Mouse (Mus musculus): ENCODE data around the gene Mb.
A peak's percentile ranks its signal among the peaks of the same experiment; 100 is the strongest.
"Not testable (repeated sequence)": the region's sequence is repeated elsewhere in the genome, so short reads cannot be mapped to it uniquely, and the experiment has no call there.

Mb gene

DNA sequence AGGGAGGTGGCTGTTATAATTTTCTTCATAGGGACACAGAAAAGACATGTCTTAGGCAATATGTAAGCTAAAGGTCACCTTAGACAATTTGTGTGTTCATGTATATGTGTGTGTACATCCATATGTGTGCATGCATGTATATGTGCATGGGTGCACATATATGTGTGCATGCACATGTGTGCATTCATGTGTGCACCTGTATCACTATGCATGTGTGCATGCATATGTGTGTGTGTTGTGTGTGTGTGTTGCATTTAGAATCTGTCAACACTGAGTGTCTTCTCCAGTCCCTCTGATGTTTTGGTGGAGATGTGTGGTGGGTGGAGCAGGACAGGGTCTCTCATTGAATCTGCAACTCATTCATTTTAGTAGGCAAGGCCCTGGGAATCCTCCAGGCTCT is 12.3 kb upstream of the Mb start:
- DNase-seq (ENCODE audit: low spot score) = no peak

DNA sequence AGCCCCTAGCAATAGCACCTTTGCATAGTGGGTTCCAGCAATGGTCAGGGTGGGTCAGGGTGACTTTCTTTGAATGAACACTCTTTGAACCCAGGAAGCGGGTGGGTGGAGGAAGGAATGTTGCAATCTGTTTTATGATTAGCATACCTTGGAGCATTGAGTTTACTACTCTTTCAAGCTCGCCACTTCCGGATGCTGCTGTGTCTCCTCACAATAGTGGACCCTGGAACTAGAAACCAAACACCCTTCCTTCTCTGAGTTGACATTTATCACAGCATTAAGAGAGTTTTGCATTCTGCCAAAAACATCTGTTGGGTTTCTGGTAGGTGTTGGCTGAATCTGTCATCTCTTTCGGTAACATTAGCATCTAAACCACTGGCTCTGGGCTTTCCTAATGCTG is 8.9 kb upstream of the Mb start:
- not testable (repeated sequence) for DNase-seq (ENCODE audit: low spot score)

DNA sequence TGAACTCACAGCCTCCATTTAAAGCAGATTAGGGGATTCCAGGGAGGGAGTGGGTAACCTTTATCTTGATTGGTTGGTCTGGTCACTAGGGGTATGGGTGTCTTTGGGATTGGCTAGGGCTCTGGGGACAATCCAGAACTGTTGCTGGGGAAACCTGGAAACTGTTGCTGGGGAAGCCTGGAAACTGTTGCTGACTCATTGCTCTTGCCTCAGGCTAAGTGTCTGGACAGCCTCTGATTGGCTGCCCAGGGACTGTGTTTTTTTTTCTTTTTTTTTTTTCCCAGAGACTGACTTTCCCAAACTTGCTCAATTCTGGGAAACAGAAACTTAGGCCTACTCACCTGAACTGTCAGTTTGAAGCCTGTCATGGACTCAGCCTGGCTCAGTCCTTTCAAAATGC is 8.1 kb upstream of the Mb start:
- no peak for DNase-seq (ENCODE audit: low spot score)

DNA sequence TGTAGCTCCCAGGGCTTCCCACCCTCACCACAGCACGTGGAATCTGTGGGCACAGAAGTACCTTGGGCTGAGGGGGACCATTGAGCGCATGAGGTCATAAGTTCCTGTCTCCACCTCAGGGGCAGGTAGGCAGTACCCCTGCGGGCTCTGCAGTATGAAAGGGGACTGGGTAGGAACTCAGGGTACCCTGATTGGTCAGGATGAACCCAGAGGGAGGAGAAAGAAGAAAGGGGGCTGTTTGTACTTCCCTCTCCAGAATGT is 6.3 kb upstream of the Mb start:
- DNase-seq (ENCODE audit: low spot score) = no peak

DNA sequence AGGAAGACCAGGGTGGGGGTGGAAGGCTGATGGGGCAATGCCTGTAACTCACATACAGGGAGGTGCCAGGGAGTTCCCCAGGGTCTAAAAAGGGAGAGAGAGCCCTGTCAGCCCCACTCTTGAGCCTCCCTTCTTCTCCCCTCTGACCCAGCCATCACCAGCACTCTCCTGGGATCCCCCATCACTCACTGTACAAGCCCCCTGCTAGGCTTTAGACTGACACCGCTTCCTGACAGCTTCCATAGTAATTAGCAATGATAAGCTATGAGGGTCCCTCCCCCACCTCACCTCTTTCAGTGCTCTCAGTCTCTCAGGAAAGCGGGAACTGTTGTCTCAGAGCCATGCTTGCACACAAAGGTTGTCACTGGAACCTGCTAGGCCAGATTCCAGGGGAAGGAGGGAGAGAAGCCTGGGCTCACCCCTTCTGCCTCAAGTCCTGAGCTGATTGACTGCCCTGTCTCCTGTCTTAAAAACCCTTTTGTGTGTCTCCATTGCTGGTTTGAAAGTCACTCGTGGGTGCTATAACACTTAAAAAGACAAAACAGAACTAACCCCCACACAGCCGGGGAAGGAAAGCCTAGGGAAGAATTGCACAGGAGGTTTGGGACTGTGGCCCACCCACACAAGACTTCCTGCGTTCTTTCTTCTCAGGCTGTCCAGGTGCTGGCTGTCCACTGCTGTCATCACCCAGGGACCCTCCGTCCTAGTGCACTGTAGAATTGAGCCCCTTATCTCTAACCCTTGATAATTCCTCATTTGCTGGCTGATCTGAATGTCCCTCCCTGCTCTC is 5.7 kb upstream of the Mb start:
- DNase-seq (ENCODE audit: low spot score) = no peak

DNA sequence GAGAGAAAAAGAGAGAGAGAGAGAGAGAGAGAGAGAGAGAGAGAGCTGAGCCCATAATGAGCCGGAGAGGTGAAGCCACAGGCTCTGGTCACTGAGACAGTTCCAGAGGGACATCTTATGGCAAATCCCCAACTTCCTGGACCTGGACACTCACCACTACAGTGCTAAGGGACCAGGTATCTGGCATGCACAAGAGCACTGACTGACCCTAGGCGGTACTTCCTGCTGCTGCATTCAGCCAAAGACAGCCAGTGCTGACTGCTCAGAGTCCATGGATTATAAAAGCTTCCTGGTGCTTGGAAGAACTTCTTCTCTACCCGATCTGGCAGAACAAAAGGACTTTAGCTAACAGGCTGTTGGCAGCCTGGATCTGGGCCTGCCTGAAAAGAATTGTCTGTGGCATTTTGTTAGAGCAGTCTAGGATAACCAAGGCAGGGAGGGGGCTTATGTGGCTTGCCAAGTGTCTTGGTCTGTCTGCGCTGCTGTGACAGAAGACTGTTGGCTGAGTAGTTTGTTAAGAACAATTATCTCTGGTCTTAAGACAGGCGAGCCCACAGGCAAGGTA is 4.2 kb upstream of the Mb start:
- no peak for DNase-seq (ENCODE audit: low spot score)

DNA sequence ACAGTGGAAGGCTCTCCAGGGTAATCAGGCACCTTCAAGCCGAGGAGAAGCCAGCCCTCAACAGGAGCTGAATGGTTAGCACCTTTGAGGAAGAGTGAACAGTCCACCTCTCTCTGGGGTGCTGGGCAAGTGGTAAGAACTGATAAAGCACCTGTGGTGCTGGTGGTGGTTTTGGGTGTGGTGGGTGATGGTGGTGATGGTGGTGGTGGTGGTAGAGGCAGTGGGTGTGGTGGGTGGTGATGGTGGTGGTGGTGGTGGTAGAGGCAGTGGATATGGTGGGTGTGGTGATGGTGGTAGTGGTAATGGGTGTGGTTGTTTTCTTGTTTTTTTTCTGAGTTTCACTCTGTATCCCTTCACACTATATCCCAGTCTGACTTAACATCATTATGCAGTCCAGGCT is 2.6 kb upstream of the Mb start:
- no peak for DNase-seq (ENCODE audit: low spot score)

DNA sequence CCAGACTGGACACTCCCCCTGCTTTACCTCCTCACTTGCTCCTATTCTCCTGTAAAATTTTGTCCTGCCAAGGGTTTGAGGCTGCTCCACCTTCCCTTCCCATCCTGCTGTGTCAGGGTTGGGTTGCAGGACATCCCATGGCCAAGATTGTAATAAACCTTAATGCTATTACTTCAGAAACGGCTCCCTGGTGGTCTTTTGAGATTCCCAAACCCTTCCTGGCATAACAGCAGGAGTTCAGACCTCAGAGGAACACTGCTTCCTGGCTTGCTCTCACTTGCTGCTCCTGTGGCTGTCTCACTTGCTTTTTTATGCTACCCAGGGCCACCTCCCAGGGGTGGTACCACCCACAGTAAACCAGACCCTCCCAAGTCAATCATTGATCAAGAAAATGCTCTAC is 1.7 kb upstream of the Mb start:
- no peak for DNase-seq (ENCODE audit: low spot score)

DNA sequence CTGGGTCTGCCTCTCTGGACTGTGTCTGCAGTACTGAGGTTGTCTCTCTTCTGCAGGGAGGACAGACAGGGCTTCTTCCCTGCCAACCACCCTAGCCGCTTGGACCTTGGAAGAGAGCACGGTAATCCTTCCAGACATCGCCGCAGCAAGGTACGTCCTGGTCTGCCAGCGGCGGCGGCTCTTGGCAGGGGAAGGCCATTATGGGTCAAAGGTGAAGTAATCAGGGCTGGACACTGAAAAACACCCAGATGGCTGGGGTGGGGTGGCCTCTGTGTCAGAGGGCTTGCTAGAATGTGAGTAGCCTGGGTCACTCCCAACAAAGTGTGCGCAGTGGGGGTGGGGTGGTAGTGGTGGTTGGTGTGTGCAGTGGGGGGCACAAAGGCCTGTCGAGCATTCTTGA is 4.9 kb downstream of the Mb start:
- no peak for DNase-seq (ENCODE audit: low spot score)

DNA sequence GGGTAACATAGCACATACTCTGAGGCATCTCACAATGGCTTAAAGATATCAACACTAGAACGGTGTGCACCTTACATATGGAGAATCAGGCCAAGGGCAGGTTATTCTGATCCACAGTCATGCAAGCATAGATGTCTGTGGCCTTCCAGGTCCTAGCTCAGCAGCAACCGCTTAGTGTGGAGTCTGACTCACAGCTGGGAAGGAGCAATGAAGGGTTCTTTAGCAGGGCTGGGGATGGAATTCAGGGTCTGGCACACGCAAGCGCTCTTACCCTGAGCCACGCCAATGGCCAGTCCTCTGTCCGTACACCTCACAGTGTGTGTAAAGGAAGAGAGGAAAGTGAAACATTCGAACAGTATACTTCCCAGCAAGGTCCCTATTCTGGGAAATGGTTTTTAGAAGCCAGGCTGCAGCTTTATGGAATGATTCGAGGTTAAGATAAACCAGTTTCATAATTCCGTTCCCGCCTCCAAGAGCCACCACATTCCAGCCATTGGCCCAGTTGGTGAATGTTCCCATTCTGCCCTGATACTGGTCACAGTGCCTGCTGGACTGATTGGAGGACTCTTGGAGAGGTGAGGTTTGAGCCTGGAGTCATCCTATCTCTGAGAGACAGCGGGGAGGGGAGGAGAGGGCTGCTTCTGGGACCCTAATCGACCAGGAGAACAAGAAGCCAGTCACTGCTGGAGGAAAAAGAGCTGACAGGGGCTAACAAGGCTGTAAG is 5.7 kb downstream of the Mb start, which contains the start of gene Apol6:
Gene Apol6 (plus strand): TSS at position 133 of the 724 bp plus-strand sequence.
- DNase-seq (ENCODE audit: low spot score) = no peak

DNA sequence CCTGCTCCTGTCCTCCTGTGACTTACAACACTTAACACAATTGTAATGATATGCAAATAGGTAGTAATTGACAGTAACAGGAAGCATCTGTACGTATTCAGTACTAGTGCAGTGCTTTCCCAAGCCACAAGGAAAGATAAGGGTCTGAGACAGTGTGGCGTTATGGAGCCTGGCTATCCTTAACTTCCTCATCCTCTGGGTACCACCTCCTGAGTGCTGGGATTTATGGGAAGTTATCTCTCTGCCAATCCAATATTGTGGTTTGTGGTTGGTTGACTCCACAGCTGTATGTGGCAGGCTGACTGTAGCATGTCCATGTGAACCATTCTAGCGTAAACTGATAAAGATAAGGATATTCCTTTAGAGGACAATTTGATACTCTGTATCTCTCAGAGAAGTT is 9.7 kb downstream of the Mb start:
- no peak for DNase-seq (ENCODE audit: low spot score)

DNA sequence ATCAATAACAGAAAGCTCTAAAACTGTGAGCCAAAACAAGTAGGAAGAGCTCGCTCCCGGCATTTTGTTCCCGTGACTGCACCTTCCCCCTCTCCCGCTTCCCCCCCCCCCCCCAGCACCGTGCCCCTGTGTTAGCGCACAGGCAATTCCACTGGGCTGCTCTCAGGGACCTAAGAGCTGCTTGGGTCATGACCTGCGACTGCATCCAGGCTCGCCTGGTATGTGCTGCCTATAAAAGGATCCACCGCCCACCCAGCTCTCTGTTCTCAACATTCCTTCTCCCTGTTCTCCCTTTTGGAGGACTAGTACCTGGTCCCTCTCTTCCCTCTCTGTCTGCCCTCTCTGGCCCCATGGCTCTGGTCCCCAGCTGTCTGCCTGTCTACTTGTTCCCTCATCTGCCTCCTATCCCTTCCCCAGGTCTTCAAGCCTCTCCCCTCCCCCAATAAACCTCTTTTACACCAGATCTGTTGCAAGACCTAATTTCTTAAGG is 11.2 kb downstream of the Mb start:
- no peak for DNase-seq (ENCODE audit: low spot score)

DNA sequence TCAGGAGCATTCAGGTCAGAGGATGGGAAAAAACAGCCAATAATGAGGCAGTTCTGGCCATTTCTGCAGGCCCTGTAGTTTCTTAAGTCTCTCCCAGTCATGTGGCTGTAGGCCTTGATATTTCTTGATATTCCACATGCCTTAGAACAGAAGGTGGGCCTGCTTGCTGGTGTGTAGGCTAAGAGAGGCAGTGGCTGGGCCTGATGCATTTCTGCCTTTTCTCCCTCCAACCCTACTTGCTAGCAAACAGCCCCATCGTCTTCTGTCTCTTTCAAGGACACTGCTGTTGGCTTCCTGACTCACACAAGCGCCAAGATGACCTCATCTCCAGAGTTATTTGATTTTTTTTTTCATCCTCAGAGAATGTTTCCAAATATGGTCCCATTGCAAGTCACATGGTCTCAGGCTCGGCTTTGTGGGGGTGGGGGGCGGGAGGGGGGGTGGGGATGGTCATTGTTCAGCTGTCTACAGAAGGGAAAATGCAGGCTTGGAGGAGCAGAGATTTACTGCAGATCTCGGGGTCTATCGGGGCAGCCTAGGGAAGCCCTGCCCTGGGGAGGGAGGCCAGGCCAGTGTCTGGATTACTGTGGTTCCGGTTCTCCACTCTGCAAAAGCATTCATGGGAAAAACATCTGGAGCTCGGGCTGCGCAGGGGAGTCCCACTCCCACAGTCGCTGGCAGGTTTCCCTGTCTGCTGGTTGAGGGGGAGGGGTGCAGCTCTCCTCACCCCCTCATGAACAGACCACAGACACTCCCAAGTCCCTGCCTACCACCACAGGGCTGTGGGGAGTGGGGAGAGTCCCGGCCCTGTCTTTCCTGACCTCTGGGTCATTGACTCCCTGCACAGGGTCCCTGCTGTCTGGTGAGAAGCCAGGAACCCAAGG is 12.9 kb downstream of the Mb start:
- no peak for DNase-seq (ENCODE audit: low spot score)

DNA sequence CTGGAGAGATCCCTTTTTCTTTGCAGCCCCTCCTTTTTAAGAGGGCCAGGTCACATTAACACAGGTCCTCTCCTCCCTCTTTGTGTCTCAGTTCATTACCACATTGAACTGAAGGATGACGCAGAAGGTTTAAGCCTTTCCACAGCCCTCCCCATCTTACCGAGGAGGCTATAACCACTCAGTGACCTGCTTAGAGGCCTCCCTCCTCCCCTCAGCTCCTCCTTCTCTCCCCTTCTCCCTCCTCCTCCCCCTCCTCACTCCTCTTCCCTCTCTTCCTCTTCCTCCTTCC is 13.5 kb downstream of the Mb start:
- DNase-seq (ENCODE audit: low spot score) = no peak

DNA sequence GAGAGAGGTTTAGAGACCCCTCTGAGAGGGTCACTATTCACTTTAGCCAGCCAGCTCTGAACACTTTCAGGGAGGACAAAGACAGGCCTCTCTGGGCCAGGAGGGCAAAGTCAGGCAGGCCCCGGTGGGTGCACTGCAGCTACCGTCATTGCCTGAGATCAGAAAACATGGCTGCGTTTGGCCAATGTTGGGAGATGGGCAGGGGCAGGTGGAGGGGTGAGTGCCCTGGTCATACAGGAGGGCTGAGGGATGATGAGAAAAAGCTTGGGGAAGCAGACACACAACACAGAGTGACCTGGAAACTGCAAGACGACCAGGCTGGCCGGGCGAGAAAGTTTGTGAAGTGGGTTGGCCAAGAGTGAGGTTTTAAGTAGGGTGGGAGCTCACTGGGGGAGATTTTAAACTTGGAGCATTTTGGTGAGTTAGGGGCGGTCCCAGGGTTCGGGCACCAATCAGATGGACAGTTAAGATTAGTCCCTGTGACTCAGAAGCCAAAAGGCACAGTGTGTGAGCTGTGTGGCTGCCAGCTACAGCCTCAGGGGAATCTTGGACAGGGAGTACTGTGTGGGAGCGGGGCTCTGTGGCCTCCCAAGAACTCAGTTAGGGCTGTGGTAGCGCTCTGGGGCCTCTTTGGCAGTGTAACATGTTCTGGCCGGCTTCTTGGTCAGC is 14.0 kb downstream of the Mb start:
- no peak for DNase-seq (ENCODE audit: low spot score)

DNA sequence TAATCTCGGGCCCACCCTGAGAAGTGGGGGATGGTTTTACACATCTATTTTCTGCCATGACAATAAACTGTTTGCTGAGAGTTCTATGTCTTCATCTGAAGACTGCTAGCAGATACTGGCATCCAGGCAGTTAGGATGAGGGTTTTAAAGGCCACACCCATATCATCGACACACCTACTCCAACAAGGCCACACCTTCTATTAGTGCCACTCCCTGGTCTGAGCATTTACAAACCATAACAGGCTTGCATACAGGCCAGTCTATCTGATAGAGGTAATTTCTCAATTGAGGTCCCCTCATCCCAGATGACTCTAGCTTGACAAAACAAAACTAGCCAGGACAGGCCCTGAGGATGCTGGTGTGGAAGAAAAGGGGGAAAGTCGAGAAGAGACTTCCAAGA is 14.8 kb downstream of the Mb start:
- no peak for DNase-seq (ENCODE audit: low spot score)

DNA sequence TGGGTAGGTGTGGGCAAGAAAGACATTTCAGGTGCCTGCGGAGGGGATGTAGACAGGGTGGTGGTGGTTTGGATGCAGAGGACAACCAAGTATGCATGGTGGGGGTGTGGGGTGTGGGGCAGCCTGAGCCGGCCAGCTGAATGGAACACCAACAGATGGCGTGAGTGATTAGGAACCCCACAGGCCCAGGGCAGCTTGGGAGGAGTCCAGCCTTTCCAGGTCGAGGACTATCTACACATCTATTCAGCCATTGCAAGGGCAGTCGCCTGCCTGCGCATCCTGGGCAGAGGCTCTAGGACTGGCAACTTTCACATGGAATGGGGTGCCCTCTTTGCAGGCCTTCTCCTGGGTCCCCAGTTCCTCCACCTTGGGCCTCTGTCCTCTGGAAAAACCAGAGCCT is 15.9 kb downstream of the Mb start:
- DNase-seq (ENCODE audit: low spot score) = no peak

DNA sequence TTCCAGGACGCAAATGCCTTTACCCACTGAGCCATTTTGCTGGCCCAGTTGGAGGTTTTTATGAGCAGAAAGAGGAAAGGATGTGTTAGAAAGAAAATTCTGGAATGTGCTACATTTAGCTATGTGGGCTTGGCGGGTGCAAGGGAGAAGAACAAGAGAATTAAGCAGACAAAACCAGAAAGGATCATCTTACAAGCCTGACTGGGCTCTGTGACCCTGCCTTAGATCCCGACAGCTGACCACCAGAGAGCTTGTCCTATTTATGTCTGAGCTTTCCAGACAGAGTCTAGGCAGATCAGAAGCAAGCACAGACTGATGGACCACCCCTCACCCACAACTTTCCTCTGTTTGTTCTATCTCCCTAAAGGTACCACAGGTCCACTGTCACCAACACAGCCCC is 19.2 kb downstream of the Mb start:
- DNase-seq (ENCODE audit: low spot score) = no peak

DNA sequence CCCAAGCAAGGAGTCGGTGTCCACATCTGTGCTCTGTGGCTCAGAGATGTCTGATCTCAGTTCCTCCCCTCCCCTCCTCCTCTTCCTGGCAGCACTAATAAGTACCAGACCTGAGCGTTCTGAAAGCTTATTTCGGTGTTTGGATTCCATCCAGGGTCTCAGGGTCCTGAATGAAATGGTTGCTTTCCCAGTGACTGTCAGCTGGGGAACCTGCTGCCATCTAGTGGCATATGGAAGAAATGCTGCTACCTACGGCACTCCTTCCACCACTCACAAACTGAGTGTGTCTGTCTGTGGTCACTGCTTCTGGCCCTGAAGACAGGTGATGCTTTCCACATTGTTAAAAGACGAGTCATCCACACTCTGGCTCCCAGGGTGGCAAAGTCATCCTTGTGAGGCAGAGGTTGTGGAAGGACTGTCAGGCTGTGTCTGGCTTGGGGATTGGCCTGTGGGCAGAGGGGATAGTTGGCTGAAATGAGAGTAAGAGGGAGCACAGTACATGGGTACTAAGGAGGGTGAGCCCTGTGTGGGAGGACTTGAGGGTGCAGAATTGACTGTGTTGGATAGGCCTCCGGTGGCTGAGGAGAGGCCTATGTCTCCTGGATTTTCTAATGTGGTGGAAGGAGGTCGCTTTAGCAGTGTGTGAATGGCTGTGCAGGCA is 21.0 kb downstream of the Mb start:
- DNase-seq (ENCODE audit: low spot score) = peak; percentile 2

DNA sequence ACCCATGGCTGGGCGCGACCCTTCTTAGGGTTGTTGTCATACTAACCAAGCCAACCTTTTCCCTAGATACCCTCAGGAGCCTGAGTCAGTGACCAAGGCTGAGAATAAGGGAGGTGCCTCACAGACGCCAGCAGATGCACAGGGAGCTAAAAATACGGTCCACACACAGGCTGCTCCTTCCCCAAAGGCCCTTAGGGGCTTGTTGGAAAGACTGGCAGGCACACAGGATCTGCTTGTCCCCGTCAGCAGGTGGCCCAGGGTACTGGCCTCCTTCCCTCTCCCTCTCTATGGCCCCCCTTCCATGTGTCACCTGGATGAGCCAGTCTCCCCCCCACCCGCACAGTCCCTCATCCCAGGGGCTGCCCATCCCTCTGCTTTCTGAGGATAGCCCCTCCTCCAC is 22.8 kb downstream of the Mb start:
- DNase-seq (ENCODE audit: low spot score) = no peak

DNA sequence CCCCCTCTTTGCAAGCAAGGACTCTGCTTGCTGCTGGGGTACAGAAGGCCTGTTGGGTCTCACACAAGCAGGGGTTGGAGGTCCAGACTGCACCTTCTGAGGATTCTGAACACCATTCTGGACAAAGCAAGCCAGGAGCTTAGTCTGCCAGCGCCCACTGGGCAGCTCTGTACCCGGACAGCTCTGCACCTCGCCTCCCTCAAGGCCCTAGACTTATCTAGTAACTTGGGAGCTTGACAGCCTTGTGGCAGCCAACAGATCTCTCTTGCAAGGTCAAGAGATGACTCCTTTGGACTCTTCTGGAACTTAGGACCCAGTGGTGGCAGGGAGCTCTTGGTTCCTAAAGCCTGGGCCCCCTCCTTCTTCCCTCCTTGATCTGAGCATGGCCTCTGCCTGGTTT is 23.4 kb downstream of the Mb start:
- DNase-seq (ENCODE audit: low spot score) = no peak
